Mouse (Mus musculus) testis, adult 2 months (tissue): ENCODE results near the gene Pnmt. TPM values are rescaled to one million over a fixed set of nuclear protein-coding genes. Genes with fewer than 3 reads are reported as not detected.
A peak's percentile ranks its signal among the peaks of the same experiment; 100 is the strongest.

Experiments used
- H3K27ac ChIP-seq: fragments of 200-500 bp; 2 replicates; pipeline ENCODE4 v1.5.1; 2012; ENCODE audit warnings: low read depth, low read length; ENCODE audit not compliant: control insufficient read depth, insufficient read depth
- H3K27me3 ChIP-seq: fragments of 200-500 bp; 2 replicates; pipeline ENCODE4 v1.6.1; 2012; ENCODE audit warnings: mild to moderate bottlenecking, low read length, moderate library complexity; ENCODE audit not compliant: control insufficient read depth, insufficient read depth
- H3K36me3 ChIP-seq: fragments of 200-500 bp; 2 replicates; pipeline ENCODE4 v1.6.1; 2012; ENCODE audit warnings: mild to moderate bottlenecking, low read length; ENCODE audit not compliant: control insufficient read depth, insufficient read depth
- H3K4me1 ChIP-seq: fragments of 200-500 bp; 2 replicates; pipeline ENCODE4 v1.6.1; 2012; ENCODE audit warnings: low read length; ENCODE audit not compliant: control insufficient read depth, insufficient read depth
- H3K4me3 ChIP-seq: fragments of 200-500 bp; 2 replicates; pipeline ENCODE4 v1.5.1; 2012; ENCODE audit warnings: low read depth, mild to moderate bottlenecking, low read length, moderate library complexity, mixed read lengths; ENCODE audit not compliant: control insufficient read depth
- CTCF ChIP-seq: fragments of 200-500 bp; IDR thresholded peaks from 2 replicates; pipeline ENCODE4 v1.5.1; 2012; ENCODE audit warnings: low read depth, mild to moderate bottlenecking, inconsistent platforms, low read length, moderate library complexity; ENCODE audit not compliant: control insufficient read depth, insufficient read depth, insufficient replicate concordance
- POLR2A ChIP-seq: fragments of 200-500 bp; IDR thresholded peaks from 2 replicates; pipeline ENCODE4 v1.6.1; 2012; ENCODE audit warnings: low read depth, mild to moderate bottlenecking, inconsistent platforms, low read length, moderate library complexity; ENCODE audit not compliant: control insufficient read depth
- polyA plus RNA-seq: library from polyadenylated mRNA; depleted of rRNA; stranded (reverse); fragments of >200 nt; gene quantifications from 2 replicates; pipeline ENCODE4 v1.2.3, GENCODE M21; 2012; rRNA removed

The Pnmt gene
- polyA plus RNA-seq, result 0.35 and 4.7 TPM in 2 replicates

GRCm38 (mm10) chr11:98385638-98386585 is at the start of gene Pnmt:
Gene Pnmt, plus strand, starts transcription at chr11:98386450.
- H3K27me3 ChIP-seq, result no peaks in the 10 kb centered on the region
- peaks cover 15% of the 10 kb centered on the region for H3K4me1 ChIP-seq
- H3K4me3 ChIP-seq, result peak within 1 kb of the TSS; percentile 26
- no peak within 1 kb of the TSS for H3K27ac ChIP-seq
- H3K36me3 ChIP-seq, result no peaks in the 10 kb centered on the region
- TF ChIP-seq CTCF, result no peak

GRCm38 (mm10) chr11:98338507-98338961 is 47.7 kb upstream of the Pnmt start:
- Histone ChIP-seq H3K4me3 (peak overlapping the region; percentile 38), H3K27ac (no peak overlapping the region), H3K4me1 (peaks cover 23% of the 10 kb centered on the region), H3K36me3 (no peaks in the 10 kb centered on the region), H3K27me3 (no peaks in the 10 kb centered on the region)
- TF ChIP-seq CTCF (no peak), POLR2A (no peak)

- H3K36me3 ChIP-seq, result no peaks in the 10 kb centered on the region
- H3K27me3 ChIP-seq, result no peaks in the 10 kb centered on the region
- H3K4me1 ChIP-seq, result peaks cover 18% of the 10 kb centered on the region
- no peak overlapping the region for H3K4me3 ChIP-seq
- H3K27ac ChIP-seq, result no peak overlapping the region
- TF ChIP-seq POLR2A (no peak), CTCF (no peak)
Observed at GRCm38 (mm10) chr11:98339071-98339501, 47.2 kb upstream of the Pnmt start.

GRCm38 (mm10) chr11:98339679-98340287 is 46.5 kb upstream of the Pnmt start:
- Histone ChIP-seq H3K27me3 (no peaks in the 10 kb centered on the region), H3K27ac (no peak overlapping the region), H3K36me3 (no peaks in the 10 kb centered on the region), H3K4me1 (peaks cover 11% of the 10 kb centered on the region), H3K4me3 (no peak overlapping the region)
- no peak for TF ChIP-seq POLR2A
- TF ChIP-seq CTCF, result no peak

GRCm38 (mm10) chr11:98340597-98340996 is 45.7 kb upstream of the Pnmt start:
- Histone ChIP-seq H3K4me1 (peaks cover 10% of the 10 kb centered on the region), H3K4me3 (no peak overlapping the region), H3K36me3 (no peaks in the 10 kb centered on the region), H3K27me3 (no peaks in the 10 kb centered on the region), H3K27ac (no peak overlapping the region)
- TF ChIP-seq CTCF, result no peak
- no peak for TF ChIP-seq POLR2A

GRCm38 (mm10) chr11:98341174-98341573 is 45.1 kb upstream of the Pnmt start:
- Histone ChIP-seq H3K27me3 (no peaks in the 10 kb centered on the region), H3K36me3 (no peaks in the 10 kb centered on the region), H3K27ac (no peak overlapping the region), H3K4me3 (no peak overlapping the region), H3K4me1 (peaks cover 10% of the 10 kb centered on the region)
- no peak for TF ChIP-seq CTCF
- no peak for TF ChIP-seq POLR2A

- H3K4me1 ChIP-seq, result peaks cover 10% of the 10 kb centered on the region
- H3K4me3 ChIP-seq, result peak overlapping the region; percentile 30
- no peak overlapping the region for H3K27ac ChIP-seq
- TF ChIP-seq CTCF, result peak; percentile 100
- no peak for TF ChIP-seq POLR2A
- H3K36me3 ChIP-seq, result no peaks in the 10 kb centered on the region
- H3K27me3 ChIP-seq, result no peaks in the 10 kb centered on the region
Observed at GRCm38 (mm10) chr11:98342000-98342945, 44.0 kb upstream of the Pnmt start.
